ENCODE assay signal across 24 mouse cellular contexts in genomic region chr1:60075590-60075989, GRCm38 (mm10).
"Had no signal": no experiment of that assay in that cellular context is flagged by ENCODE, and none has a peak within 500 bp of the region (broad histone marks: within the 10 kb centered on the region; RNA-seq: fewer than 3 reads in every experiment).

No protein-coding gene starts in this region.

- H3K27me3 ChIP-seq: heart, embryonic 13.5 days; heart, embryonic 15.5 days; hindbrain, embryonic 13.5 days; hindbrain, embryonic 15.5 days; intestine, embryonic 15.5 days; limb, embryonic 12.5 days had no signal

- H3K4me1 ChIP-seq: heart, embryonic 13.5 days; heart, embryonic 15.5 days; hindbrain, embryonic 13.5 days; hindbrain, embryonic 15.5 days; intestine, embryonic 15.5 days; limb, embryonic 10.5 days; limb, embryonic 12.5 days had no signal

- DNase-seq: forebrain, postnatal 0 days; gastrocnemius, postnatal 14 days; gastrocnemius, postnatal 36 days; heart, adult 11 months; heart, adult 2 months; heart, postnatal 10 days; heart, postnatal 36 days; kidney, adult 18-20 months; kidney, adult 8-10 months; kidney, postnatal 10 days; kidney, postnatal 25 days; kidney, postnatal 4 days; liver had no signal

- ATAC-seq: hindbrain, postnatal 0 days; intestine, embryonic 15.5 days; intestine, postnatal 0 days had no signal

- H3K4me3 ChIP-seq: heart, adult 2 months; heart, embryonic 13.5 days; heart, embryonic 15.5 days; hindbrain, embryonic 13.5 days; hindbrain, embryonic 15.5 days; intestine, embryonic 15.5 days; layer of hippocampus, adult 2 months; left cerebral cortex, adult 2 months; limb, embryonic 10.5 days; limb, embryonic 12.5 days had no signal

- H3K27ac ChIP-seq: heart, adult 2 months; heart, embryonic 13.5 days; heart, embryonic 15.5 days; hindbrain, embryonic 13.5 days; hindbrain, embryonic 15.5 days; hindbrain, postnatal 0 days; intestine, embryonic 15.5 days; layer of hippocampus, adult 2 months; left cerebral cortex, adult 2 months; limb, embryonic 10.5 days; limb, embryonic 12.5 days had no signal
